Mouse (Mus musculus) left cerebral cortex, postnatal 36 days (tissue): ENCODE results near the gene Gm17268. TPM values are rescaled to one million over a fixed set of nuclear protein-coding genes. Genes with fewer than 3 reads are reported as not detected.

Source experiments
- DNase-seq, 2 experiments: peaks; one replicate each; pipeline ENCODE4 v3.0.0; 2021 to 2022; ENCODE audit warnings: low spot score in 2 of 2, mixed read lengths in 1 of 2
- intact Hi-C: fragments of 180-260 bp; cut with DNase I; formaldehyde crosslinking; loops from one replicate; pipeline ENCODE4 v1.15.1; 2025
- total RNA-seq, 2 experiments: library from RNA; stranded (reverse); gene quantifications; 2 replicates each; pipeline ENCODE4 v1.2.3; 2021

The Gm17268 gene
- total RNA-seq, 2 experiments from 2014 or later = not detected

DNA sequence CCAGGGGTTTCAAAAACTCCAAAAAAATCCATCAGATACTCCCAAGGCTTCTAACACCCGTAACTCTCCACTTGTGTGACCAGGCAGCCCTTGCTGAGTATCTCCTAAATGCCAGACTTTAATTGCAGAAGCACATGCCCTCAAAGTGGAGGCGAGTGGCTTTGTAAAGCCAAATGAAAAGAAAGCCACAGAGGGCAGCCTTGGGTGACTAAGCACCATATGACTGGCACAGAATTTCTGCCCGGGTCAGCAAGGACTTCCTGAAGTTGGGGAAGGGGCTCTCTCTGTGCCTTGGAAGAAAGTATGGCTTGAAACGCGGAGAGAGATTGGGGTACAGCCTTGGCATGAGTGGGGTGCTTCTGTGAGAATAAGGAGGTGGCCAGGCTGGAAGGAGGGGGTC, 41.3 kb downstream of the Gm17268 start:
- no peak for DNase-seq
- intact Hi-C loops = loop anchor here (2.0 to 5.0 kb wide), 2 partner anchors 50 to 894 kb away; partner anchors contain the start of genes Ccl7 and Rad51d

- intact Hi-C loops = loop anchor here (1.0 to 5.0 kb wide), 3 partner anchors 51 to 894 kb away; partner anchors contain the start of genes Ccl7 and Rad51d
- DNase-seq = peak; percentile 72 to 79
Observed at GRCm38 (mm10) chr11:81996172-81996841, 42.1 kb downstream of the Gm17268 start.

GRCm38 (mm10) chr11:81983146-81983545, 55.2 kb downstream of the Gm17268 start:
- DNase-seq = peak; percentile 36 to 55
- intact Hi-C loops = no loop called here

DNA sequence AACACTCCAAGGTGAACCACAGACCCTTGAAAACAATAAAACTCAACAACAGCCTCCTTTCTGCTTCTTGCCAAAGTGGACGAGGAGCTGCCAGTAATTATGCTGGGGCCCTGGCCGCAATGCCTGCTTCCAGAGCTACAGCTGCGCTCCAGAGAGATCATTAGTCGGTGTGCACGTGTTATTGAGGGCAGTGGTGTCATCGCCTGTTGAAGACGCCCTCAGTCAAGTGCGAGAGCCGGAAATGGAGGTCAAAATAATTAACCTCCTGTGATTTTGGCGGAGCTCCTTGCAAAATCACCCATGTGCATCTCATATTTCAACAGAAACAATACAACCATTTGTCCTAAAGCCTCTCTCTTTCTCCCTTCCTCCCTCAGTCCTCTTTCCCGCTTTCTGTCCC, 56.2 kb downstream of the Gm17268 start:
- no peak for DNase-seq
- intact Hi-C loops = no loop called here

Other genes with a start within 250 kb of the Gm17268 start
- under 1 TPM in 1 of 2 experiments, not detected in 1; 0.15 TPM for gene 5530401A14Rik, start 177.9 kb downstream of the Gm17268 start, total RNA-seq
- gene Asic2, start 70.1 kb downstream of the Gm17268 start, total RNA-seq = 10 to 100 TPM; 73.7 to 79.1 TPM
- not detected for gene Ccl2, start 3.0 kb downstream of the Gm17268 start, total RNA-seq
- gene Ccl7, start 7.2 kb upstream of the Gm17268 start, total RNA-seq = under 1 TPM in 1 of 2 experiments, not detected in 1; 0.88 TPM
- gene Ccl11, start 19.3 kb upstream of the Gm17268 start, total RNA-seq = under 1 TPM in 1 of 2 experiments, not detected in 1; 0.39 TPM
- not detected for gene Ccl12, start 63.3 kb upstream of the Gm17268 start, total RNA-seq
- not detected for gene Ccl8, start 76.6 kb upstream of the Gm17268 start, total RNA-seq